Mouse (Mus musculus) limb, embryonic 14.5 days (tissue): ENCODE results near the gene Ncam1. TPM values are rescaled to one million over a fixed set of nuclear protein-coding genes. Genes with fewer than 3 reads are reported as not detected.

Source experiments
- ATAC-seq: fragments of 200-750 bp; cut with Nextera tagmentation; 2 replicates; pipeline ENCODE4 v1.8.0; 2017; ENCODE audit warnings: low read depth, moderate number of reproducible peaks, moderate TSS enrichment; ENCODE audit not compliant: low FRiP score
- DNase-seq: peaks from one replicate; pipeline ENCODE4 v3.0.0-alpha.2; 2015; ENCODE audit warnings: low spot score
- H3K27ac ChIP-seq: fragments of 300-500 bp; sonication (generic); replicated peaks from 2 replicates; pipeline ENCODE4 v1.5.1; 2014; ENCODE audit warnings: low read depth, mild to moderate bottlenecking, low read length, moderate library complexity, mixed read lengths
- H3K27me3 ChIP-seq: fragments of 300-500 bp; sonication (generic); 2 replicates; pipeline ENCODE4 v1.6.1; 2014; ENCODE audit warnings: low read length, mixed read lengths; ENCODE audit not compliant: control insufficient read depth, insufficient read depth
- H3K36me3 ChIP-seq: fragments of 300-500 bp; sonication (generic); 2 replicates; pipeline ENCODE4 v1.6.1; 2014; ENCODE audit warnings: mild to moderate bottlenecking, low read length, moderate library complexity, mixed read lengths; ENCODE audit not compliant: control insufficient read depth, insufficient read depth
- H3K4me1 ChIP-seq: fragments of 300-500 bp; sonication (generic); 2 replicates; pipeline ENCODE4 v1.6.1; 2014; ENCODE audit warnings: antibody characterized with exemption, low read length, mixed read lengths; ENCODE audit not compliant: control insufficient read depth, insufficient read depth
- H3K4me2 ChIP-seq: fragments of 300-500 bp; sonication (generic); replicated peaks from 2 replicates; pipeline ENCODE4 v1.6.1; 2014; ENCODE audit warnings: low read depth, mild to moderate bottlenecking, low read length, moderate library complexity; ENCODE audit not compliant: severe bottlenecking
- H3K4me3 ChIP-seq: fragments of 300-500 bp; sonication (generic); replicated peaks from 2 replicates; pipeline ENCODE4 v1.5.1; 2014; ENCODE audit warnings: low read length
- H3K9ac ChIP-seq: fragments of 300-500 bp; sonication (generic); 2 replicates; pipeline ENCODE4 v1.6.1; 2014; ENCODE audit warnings: mild to moderate bottlenecking, low read depth, low read length, moderate library complexity; ENCODE audit not compliant: severe bottlenecking
- H3K9me3 ChIP-seq: fragments of 300-500 bp; sonication (generic); 2 replicates; pipeline ENCODE4 v1.6.1; 2016; ENCODE audit warnings: low read length; ENCODE audit not compliant: control insufficient read depth
- POLR2A ChIP-seq: fragments of 200-500 bp; IDR thresholded peaks from 2 replicates; pipeline ENCODE4 v1.8.0; 2012; ENCODE audit warnings: inconsistent platforms, mild to moderate bottlenecking, moderate library complexity, borderline replicate concordance; ENCODE audit not compliant: insufficient read depth, insufficient read length; ENCODE audit errors: extremely low read depth
- WGBS: fragments of 180-500 bp; shearing (Covaris S2); extraction: QIAGEN DNeasy Blood & Tissue Kit; methylation state at CpG from one replicate; pipeline ENCODE4 v1.1.7; 2014; 5-methylcytosine and 5-hydroxymethylcytosine counted together
- polyA plus RNA-seq, 2 experiments: library from polyadenylated mRNA; depleted of rRNA in 1 of 2; stranded (reverse) in 1 of 2; unstranded in 1 of 2; fragments of >200 nt; fragmentation: Nextera tagmentation in 1 of 2; extraction: Ambion mirVana in 1 of 2; gene quantifications; 2 replicates each; pipeline versions ENCODE4 v1.2.1 to v1.2.3; 2012 to 2014

The Ncam1 gene
- polyA plus RNA-seq, 2 experiments = 31.1 to 62.5 TPM

GRCm38 (mm10) chr9:49510666-49511065 lies 288.1 kb downstream of the Ncam1 start:
- H3K4me2 ChIP-seq = no peak overlapping the region
- no peak overlapping the region for H3K4me3 ChIP-seq
- ATAC-seq = no peak
- no peaks in the 10 kb centered on the region for H3K9me3 ChIP-seq
- no peaks in the 10 kb centered on the region for H3K4me1 ChIP-seq
- H3K27ac ChIP-seq = no peak overlapping the region
- WGBS = 89% methylated on average over 4 of the region's 4 CpGs
- TF ChIP-seq POLR2A = no peak
- no peak overlapping the region for H3K9ac ChIP-seq
- peaks cover 24% of the 10 kb centered on the region for H3K36me3 ChIP-seq
- no peaks in the 10 kb centered on the region for H3K27me3 ChIP-seq
- DNase-seq = no peak

- Histone ChIP-seq H3K4me3 (no peak overlapping the region), H3K27ac (no peak overlapping the region), H3K4me1 (no peaks in the 10 kb centered on the region), H3K36me3 (peaks cover 24% of the 10 kb centered on the region), H3K9ac (no peak overlapping the region), H3K4me2 (no peak overlapping the region), H3K27me3 (no peaks in the 10 kb centered on the region), H3K9me3 (no peaks in the 10 kb centered on the region)
- ATAC-seq (no peak), DNase-seq (no peak)
- 93% methylated on average over 8 of the region's 8 CpGs for WGBS
- TF ChIP-seq POLR2A = no peak
These were observed 289.1 kb downstream of the Ncam1 start for GRCm38 (mm10) chr9:49509628-49510027.

GRCm38 (mm10) chr9:49509094-49509493 lies 289.6 kb downstream of the Ncam1 start:
- peaks cover 24% of the 10 kb centered on the region for H3K36me3 ChIP-seq
- H3K4me2 ChIP-seq = no peak overlapping the region
- TF ChIP-seq POLR2A = no peak
- no peaks in the 10 kb centered on the region for H3K9me3 ChIP-seq
- H3K4me3 ChIP-seq = no peak overlapping the region
- WGBS = 89% methylated on average over 3 of the region's 3 CpGs
- no peaks in the 10 kb centered on the region for H3K4me1 ChIP-seq
- no peaks in the 10 kb centered on the region for H3K27me3 ChIP-seq
- no peak overlapping the region for H3K27ac ChIP-seq
- DNase-seq (no peak), ATAC-seq (no peak)
- no peak overlapping the region for H3K9ac ChIP-seq

GRCm38 (mm10) chr9:49507829-49508585 lies 290.7 kb downstream of the Ncam1 start:
- WGBS = 83% methylated on average over 9 of the region's 9 CpGs
- Histone ChIP-seq H3K36me3 (peaks cover 24% of the 10 kb centered on the region), H3K4me2 (no peak overlapping the region), H3K9me3 (no peaks in the 10 kb centered on the region), H3K9ac (no peak overlapping the region), H3K4me1 (no peaks in the 10 kb centered on the region), H3K4me3 (no peak overlapping the region), H3K27me3 (no peaks in the 10 kb centered on the region), H3K27ac (no peak overlapping the region)
- ATAC-seq (no peak), DNase-seq (no peak)
- TF ChIP-seq POLR2A = no peak

- TF ChIP-seq POLR2A = no peak
- Histone ChIP-seq H3K4me1 (no peaks in the 10 kb centered on the region), H3K9me3 (no peaks in the 10 kb centered on the region), H3K27me3 (no peaks in the 10 kb centered on the region), H3K36me3 (peaks cover 24% of the 10 kb centered on the region), H3K27ac (no peak overlapping the region), H3K4me2 (no peak overlapping the region), H3K9ac (no peak overlapping the region), H3K4me3 (no peak overlapping the region)
- 64% methylated on average over 5 of the region's 5 CpGs for WGBS
- no peak for ATAC-seq
- no peak for DNase-seq
These were observed 294.1 kb downstream of the Ncam1 start for GRCm38 (mm10) chr9:49504658-49505057.
